Comparison of ENCODE assay signal across 10 mouse cellular contexts in genomic region chr13:98351527-98351926, GRCm38 (mm10). TPM values are rescaled to one million over a fixed set of nuclear protein-coding genes. Genes with fewer than 3 reads are reported as not detected.
DNase-seq lines count a peak whose midpoint lies in the region; ATAC-seq and TF ChIP-seq lines count a peak whose summit lies in the region.
"Had no signal": no experiment of that assay in that cellular context is flagged by ENCODE, and none has a peak within 500 bp of the region (broad histone marks: within the 10 kb centered on the region; RNA-seq: fewer than 3 reads in every experiment).

No protein-coding gene starts in this region.

- peaks cover 90% of the 10 kb centered on the region for H3K27me3 ChIP-seq in hindbrain, embryonic 10.5 days (ENCODE audit: insufficient read depth, poor library complexity, severe bottlenecking)
- peaks cover 78% of the 10 kb centered on the region for H3K27me3 ChIP-seq in hindbrain, embryonic 14.5 days (ENCODE audit: control insufficient read depth, insufficient read depth, low read length)
- H3K27me3 ChIP-seq in small intestine, adult 2 months (ENCODE audit: control insufficient read depth, insufficient read depth, low read length): peaks cover 63% of the 10 kb centered on the region

- no peaks in the 10 kb centered on the region for H3K9me3 ChIP-seq in hindbrain, embryonic 10.5 days
- no peaks in the 10 kb centered on the region for H3K9me3 ChIP-seq in hindbrain, embryonic 14.5 days (ENCODE audit: control insufficient read depth, low read length)

- no peak for TF ChIP-seq POLR2A in small intestine, adult 2 months (IDR thresholded peaks at IDR 0.05; ENCODE audit: low read depth, low read length)

- H3K9ac ChIP-seq in hindbrain, embryonic 14.5 days: no peak overlapping the region

- TF ChIP-seq CTCF in small intestine, adult 2 months (IDR thresholded peaks at IDR 0.05; ENCODE audit: extremely low read depth, insufficient read length, insufficient replicate concordance, low read depth, low read length): peak; percentile 41; the same call in 1 of the 2 replicates

- WGBS in hindbrain, embryonic 10.5 days: 5% methylated on average over 8 of the region's 8 CpGs
- WGBS in hindbrain, embryonic 14.5 days: 3% methylated on average over 8 of the region's 8 CpGs
- WGBS in small intestine, adult 2 months: 7% methylated on average over 8 of the region's 8 CpGs

- peak; percentile 60 for DNase-seq in hindbrain, embryonic 10.5 days (ENCODE audit: low spot score)
- DNase-seq in hindbrain, embryonic 14.5 days (ENCODE audit: low spot score): no peak
- DNase-seq in urinary bladder, postnatal 25 days (ENCODE audit: low spot score): peak; percentile 13
- no peak for DNase-seq in urinary bladder, postnatal 10 days (ENCODE audit: low spot score)
- peak; percentile 62 for DNase-seq in induced T-regulatory cell, adult 2 months (ENCODE audit: low read depth)
- no peak for DNase-seq in yolk sac, embryonic 10.5 days (ENCODE audit: low spot score)
- no peak for DNase-seq in heart, adult 8-10 months (ENCODE audit: low spot score)

- H3K4me2 ChIP-seq in hindbrain, embryonic 14.5 days (replicated peaks): no peak overlapping the region

- no peak overlapping the region for H3K27ac ChIP-seq in hindbrain, embryonic 10.5 days
- no peak overlapping the region for H3K27ac ChIP-seq in hindbrain, embryonic 14.5 days
- no peak overlapping the region for H3K27ac ChIP-seq in small intestine, adult 2 months (ENCODE audit: insufficient read depth, low read depth, low read length)

- H3K4me3 ChIP-seq in hindbrain, embryonic 10.5 days: no peak overlapping the region
- H3K4me3 ChIP-seq in hindbrain, embryonic 14.5 days (replicated peaks; ENCODE audit: low read length): no peak overlapping the region
- no peak overlapping the region for H3K4me3 ChIP-seq in small intestine, adult 2 months (ENCODE audit: low read depth, low read length)

- H3K36me3 ChIP-seq in hindbrain, embryonic 10.5 days: no peaks in the 10 kb centered on the region
- no peaks in the 10 kb centered on the region for H3K36me3 ChIP-seq in hindbrain, embryonic 14.5 days (replicated peaks; ENCODE audit: control insufficient read depth, insufficient read depth)
- no peaks in the 10 kb centered on the region for H3K36me3 ChIP-seq in small intestine, adult 2 months (ENCODE audit: control insufficient read depth, insufficient read depth, low read length)

- peaks cover 32% of the 10 kb centered on the region for H3K4me1 ChIP-seq in hindbrain, embryonic 10.5 days (replicated peaks)
- peaks cover 5% of the 10 kb centered on the region; the same call in 1 of the 2 replicates for H3K4me1 ChIP-seq in hindbrain, embryonic 14.5 days (replicated peaks; ENCODE audit: control insufficient read depth, insufficient read depth, low read length)
- H3K4me1 ChIP-seq in small intestine, adult 2 months (ENCODE audit: control insufficient read depth, insufficient read depth, insufficient read length, low read length): peaks cover 8% of the 10 kb centered on the region

- no peak for ATAC-seq in hindbrain, embryonic 14.5 days (ENCODE audit: low FRiP score)

RNA-seq across cellular contexts. Expression of gene Foxd1, which starts 2.5 kb away (rescaled TPM):
- polyA plus RNA-seq in hindbrain, embryonic 10.5 days (2016; fragmentation: Nextera tagmentation; extraction: Ambion mirVana): 3.9 TPM in 2 replicates
- 0.89 and 1.1 TPM in 2 replicates for polyA plus RNA-seq in hindbrain, embryonic 14.5 days (2014; fragmentation: Nextera tagmentation; extraction: Ambion mirVana)
- polyA plus RNA-seq in small intestine, adult 2 months (2012; rRNA removed): not detected in 2 replicates
- total RNA-seq in heart, adult 8-10 months (2022): under 1 TPM in 1 of 4 experiments, not detected in 3; 0.06 TPM
- total RNA-seq: neutrophil, adult 5-6 weeks had no signal
- polyA plus RNA-seq: large intestine, adult 2 months had no signal

RNA-seq across cellular contexts. Expression of gene Btf3, which starts 34.7 kb away (rescaled TPM):
- polyA plus RNA-seq in hindbrain, embryonic 10.5 days (2016; fragmentation: Nextera tagmentation; extraction: Ambion mirVana): 664 and 711 TPM in 2 replicates
- polyA plus RNA-seq in hindbrain, embryonic 14.5 days (2014; fragmentation: Nextera tagmentation; extraction: Ambion mirVana): 498 and 539 TPM in 2 replicates
- 37.8 and 80.5 TPM in 2 replicates for polyA plus RNA-seq in small intestine, adult 2 months (2012; rRNA removed)
- total RNA-seq in heart, adult 8-10 months (2022): 100 to 1,000 TPM; 181 to 211 (median 205) TPM

Comparison
In these comparisons a context has a peak if more than half of its experiments do, and no peak if none do; other contexts are left out.
1. DNase-seq: peak in hindbrain, embryonic 10.5 days (single experiment), urinary bladder, postnatal 25 days (single experiment) and induced T-regulatory cell, adult 2 months (single experiment); none in hindbrain, embryonic 14.5 days (single experiment), urinary bladder, postnatal 10 days (single experiment), yolk sac, embryonic 10.5 days (single experiment) and heart, adult 8-10 months (single experiment).